Mouse (Mus musculus) embryonic facial prominence, embryonic 11.5 days (tissue): ENCODE results near the gene Serpina1f. TPM values are rescaled to one million over a fixed set of nuclear protein-coding genes. Genes with fewer than 3 reads are reported as not detected.

ENCODE experiments used
- ATAC-seq: fragments of 200-750 bp; cut with Nextera tagmentation; replicated peaks from 2 replicates; pipeline ENCODE4 v1.8.0; 2017; ENCODE audit warnings: low read depth; ENCODE audit not compliant: insufficient number of reproducible peaks, low FRiP score, low TSS enrichment
- DNase-seq: peaks from one replicate; pipeline ENCODE4 v3.0.0-alpha.2; 2015; ENCODE audit warnings: low spot score
- H3K27ac ChIP-seq: fragments of 300-500 bp; sonication (generic); replicated peaks from 2 replicates; pipeline ENCODE4 v1.5.1; 2014; ENCODE audit warnings: mild to moderate bottlenecking, low read depth, low read length, control low read depth
- H3K27me3 ChIP-seq: fragments of 300-500 bp; sonication (generic); 2 replicates; pipeline ENCODE4 v1.6.1; 2014; ENCODE audit warnings: mild to moderate bottlenecking, low read length, moderate library complexity, mixed read lengths; ENCODE audit not compliant: control insufficient read depth, insufficient read depth
- H3K36me3 ChIP-seq: fragments of 300-500 bp; sonication (generic); replicated peaks from 2 replicates; pipeline ENCODE4 v1.6.1; 2014; ENCODE audit warnings: low read depth, mild to moderate bottlenecking, low read length, moderate library complexity, mixed read lengths; ENCODE audit not compliant: control insufficient read depth, insufficient read depth
- H3K4me1 ChIP-seq: fragments of 300-500 bp; sonication (generic); 2 replicates; pipeline ENCODE4 v1.6.1; 2014; ENCODE audit warnings: low read length, mixed read lengths; ENCODE audit not compliant: control insufficient read depth, insufficient read depth
- H3K4me2 ChIP-seq: fragments of 300-500 bp; sonication (generic); 2 replicates; pipeline ENCODE4 v1.6.1; 2014; ENCODE audit warnings: low read depth, mild to moderate bottlenecking, control low read depth, low read length, moderate library complexity
- H3K4me3 ChIP-seq: fragments of 300-500 bp; sonication (generic); 2 replicates; pipeline ENCODE4 v1.5.1; 2014; ENCODE audit warnings: low read depth, low read length, control low read depth
- H3K9ac ChIP-seq: fragments of 300-500 bp; sonication (generic); replicated peaks from 2 replicates; pipeline ENCODE4 v1.6.1; 2014; ENCODE audit warnings: mild to moderate bottlenecking, control low read depth, low read length
- H3K9me3 ChIP-seq: fragments of 300-500 bp; sonication (generic); replicated peaks from 2 replicates; pipeline ENCODE4 v1.6.1; 2016; ENCODE audit warnings: mild to moderate bottlenecking, low read length, inconsistent platforms, mixed read lengths; ENCODE audit not compliant: control insufficient read depth
- WGBS: fragments of 180-500 bp; shearing (Covaris S2); extraction: QIAGEN DNeasy Blood & Tissue Kit; methylation state at CpG from one replicate; pipeline ENCODE4 v1.1.7; 2014; 5-methylcytosine and 5-hydroxymethylcytosine counted together
- polyA plus RNA-seq: library from polyadenylated mRNA; unstranded; fragments of >200 nt; fragmentation: Nextera tagmentation; extraction: Ambion mirVana; gene quantifications from 2 replicates; pipeline ENCODE4 v1.2.1, GENCODE M21; 2014

The Serpina1f gene
- polyA plus RNA-seq, 1 experiment from 2014 or later, result not detected

DNA sequence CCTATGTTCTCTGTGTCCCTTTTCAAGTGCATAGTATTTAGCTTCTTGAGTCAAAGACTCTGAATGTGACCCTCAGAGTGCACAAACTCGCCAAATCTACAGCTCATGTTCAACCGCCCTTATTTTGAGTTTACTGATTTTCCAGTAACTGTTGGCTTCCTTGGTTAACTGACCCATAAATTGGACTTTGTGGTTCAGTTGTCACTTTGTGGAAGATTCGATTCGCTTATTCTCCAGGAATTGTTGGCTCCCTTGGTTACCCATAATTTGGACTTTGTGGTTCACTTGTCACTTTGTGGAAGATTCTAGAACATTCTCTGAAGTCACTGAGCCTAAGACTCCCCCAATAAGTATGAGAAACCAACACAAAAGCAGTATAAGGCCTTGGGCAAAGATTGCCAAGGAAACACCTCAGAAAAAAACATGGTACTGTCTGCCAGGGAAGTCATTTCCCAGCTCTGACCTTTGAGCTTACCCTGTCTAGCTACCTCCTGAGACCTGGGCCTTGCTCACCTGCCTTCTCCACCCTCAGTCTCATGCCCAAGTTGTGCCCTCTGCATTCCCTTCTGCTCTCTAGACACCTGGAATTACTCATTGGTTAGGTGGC lies 4.9 kb upstream of the Serpina1f start:
- Histone ChIP-seq H3K27me3 (no peaks in the 10 kb centered on the region), H3K4me1 (no peaks in the 10 kb centered on the region), H3K9ac (no peak overlapping the region), H3K4me3 (no peak overlapping the region), H3K27ac (no peak overlapping the region), H3K4me2 (no peak overlapping the region), H3K36me3 (no peaks in the 10 kb centered on the region), H3K9me3 (no peaks in the 10 kb centered on the region)
- no peak for ATAC-seq
- no peak for DNase-seq
- WGBS, result 85% methylated on average over 4 of the region's 4 CpGs

DNA sequence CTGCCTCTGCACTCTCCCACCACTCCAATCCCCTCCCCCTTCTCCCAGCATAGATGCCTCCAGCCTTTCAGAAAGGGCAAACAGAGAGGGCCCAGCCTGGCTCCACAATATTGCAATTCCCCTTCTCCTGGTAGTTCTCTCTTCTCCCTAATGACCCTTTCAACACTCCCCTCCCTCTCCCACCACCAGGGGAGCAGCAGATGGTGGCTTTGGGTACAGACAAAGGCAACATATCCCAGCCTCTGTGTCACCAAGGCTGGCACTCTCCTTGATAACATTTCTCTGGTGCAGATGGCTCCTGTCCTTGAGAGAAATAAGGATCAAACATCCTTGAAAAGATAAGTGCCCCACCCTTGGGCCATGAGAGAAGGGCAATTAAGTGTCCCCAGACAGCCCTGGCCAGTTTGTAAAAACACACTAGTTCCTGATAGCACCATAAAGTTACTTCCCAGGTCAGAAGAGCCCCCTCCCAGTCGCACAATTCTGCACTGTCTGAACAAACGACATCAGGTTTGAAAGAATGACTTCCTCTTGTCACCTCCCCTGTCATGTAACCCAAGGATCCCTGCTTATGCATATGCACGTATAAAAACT lies 7.0 kb downstream of the Serpina1f start:
- no peak for DNase-seq
- 57% methylated on average over 3 of the region's 3 CpGs for WGBS

DNA sequence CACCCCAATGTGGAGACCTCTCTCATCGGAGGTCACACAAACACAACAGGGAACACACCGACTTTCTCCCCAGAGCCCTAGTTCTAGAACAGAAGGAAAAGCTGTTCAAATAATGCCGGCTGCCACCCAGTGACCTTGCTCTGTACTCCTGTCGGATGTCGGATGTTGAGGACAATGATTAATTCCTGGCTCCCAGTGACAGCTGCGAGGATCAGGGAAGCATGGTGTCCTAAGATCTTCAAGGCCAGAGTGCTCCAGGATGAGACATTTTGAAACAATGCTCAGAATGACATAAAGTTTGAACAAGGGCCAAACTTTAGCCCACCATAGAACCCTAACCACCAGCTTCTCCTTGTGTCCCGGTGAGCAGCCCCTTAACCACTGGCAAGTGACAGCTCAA lies 8.3 kb downstream of the Serpina1f start:
- no peaks in the 10 kb centered on the region for H3K9me3 ChIP-seq
- no peaks in the 10 kb centered on the region for H3K27me3 ChIP-seq
- no peak for DNase-seq
- WGBS, result 63% methylated on average over 7 of the region's 7 CpGs
- no peaks in the 10 kb centered on the region for H3K36me3 ChIP-seq
- no peak for ATAC-seq
- no peak overlapping the region for H3K4me2 ChIP-seq
- H3K9ac ChIP-seq, result no peak overlapping the region
- no peaks in the 10 kb centered on the region for H3K4me1 ChIP-seq
- H3K4me3 ChIP-seq, result no peak overlapping the region
- H3K27ac ChIP-seq, result no peak overlapping the region

More for the DNA sequence above, 7.0 kb downstream of the Serpina1f start:
- Histone ChIP-seq H3K9me3 (no peaks in the 10 kb centered on the region), H3K27ac (no peak overlapping the region), H3K9ac (no peak overlapping the region), H3K27me3 (no peaks in the 10 kb centered on the region), H3K4me1 (no peaks in the 10 kb centered on the region), H3K4me3 (no peak overlapping the region), H3K4me2 (no peak overlapping the region), H3K36me3 (no peaks in the 10 kb centered on the region)
- 0 out of 2 replicates have a peak, but pooled peaks have one; percentile 34 for ATAC-seq

DNA sequence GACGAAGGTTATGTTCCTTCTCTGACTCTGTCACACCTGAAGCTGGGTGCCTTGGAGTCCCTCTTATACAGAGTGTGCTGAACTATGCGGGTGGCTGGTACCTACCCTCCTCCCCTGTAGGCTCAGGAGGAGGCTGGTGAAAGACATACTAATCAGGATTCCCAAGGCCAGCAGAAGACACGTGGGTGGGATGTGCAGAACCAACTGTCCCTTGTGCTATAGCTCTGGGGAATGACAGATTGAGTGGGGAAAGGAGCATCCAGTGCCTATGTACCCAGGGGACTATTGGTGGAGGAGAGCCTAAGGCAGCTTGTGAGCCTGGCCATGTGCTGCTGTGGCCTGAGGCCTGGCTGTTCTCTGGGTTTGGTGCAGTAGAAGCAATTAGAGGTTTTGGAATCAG lies 9.3 kb downstream of the Serpina1f start:
- no peaks in the 10 kb centered on the region for H3K27me3 ChIP-seq
- WGBS, result 79% methylated on average over 3 of the region's 3 CpGs
- DNase-seq, result no peak
- H3K9me3 ChIP-seq, result no peaks in the 10 kb centered on the region
- H3K9ac ChIP-seq, result no peak overlapping the region
- ATAC-seq, result no peak
- H3K4me1 ChIP-seq, result no peaks in the 10 kb centered on the region
- no peak overlapping the region for H3K4me3 ChIP-seq
- H3K4me2 ChIP-seq, result no peak overlapping the region
- H3K27ac ChIP-seq, result no peak overlapping the region
- H3K36me3 ChIP-seq, result no peaks in the 10 kb centered on the region

DNA sequence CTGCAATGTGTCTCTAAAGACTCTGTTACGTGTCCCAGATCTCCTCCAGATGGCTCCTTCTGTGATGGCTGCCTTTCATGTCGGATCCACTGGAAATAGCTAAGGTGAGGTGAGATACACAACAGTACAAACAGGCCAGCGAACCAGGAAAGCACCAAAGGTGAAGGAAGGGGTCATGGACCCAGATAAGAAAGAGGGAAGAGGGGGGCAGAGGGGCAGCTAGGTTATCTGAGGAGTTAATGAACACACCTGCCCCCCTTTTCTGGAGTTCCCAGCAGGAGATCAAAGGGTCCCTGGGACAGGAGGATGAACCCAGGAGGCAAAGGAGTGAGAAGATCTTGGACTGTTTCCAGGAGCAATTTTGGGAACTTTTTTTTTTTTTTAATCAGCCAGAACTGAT lies 9.9 kb downstream of the Serpina1f start:
- WGBS, result 85% methylated on average over 3 of the region's 3 CpGs
- no peak overlapping the region for H3K27ac ChIP-seq
- no peaks in the 10 kb centered on the region for H3K4me1 ChIP-seq
- no peak overlapping the region for H3K4me3 ChIP-seq
- no peaks in the 10 kb centered on the region for H3K27me3 ChIP-seq
- no peak overlapping the region for H3K9ac ChIP-seq
- DNase-seq, result no peak
- no peak for ATAC-seq
- H3K4me2 ChIP-seq, result no peak overlapping the region
- H3K36me3 ChIP-seq, result no peaks in the 10 kb centered on the region
- H3K9me3 ChIP-seq, result no peaks in the 10 kb centered on the region

DNA sequence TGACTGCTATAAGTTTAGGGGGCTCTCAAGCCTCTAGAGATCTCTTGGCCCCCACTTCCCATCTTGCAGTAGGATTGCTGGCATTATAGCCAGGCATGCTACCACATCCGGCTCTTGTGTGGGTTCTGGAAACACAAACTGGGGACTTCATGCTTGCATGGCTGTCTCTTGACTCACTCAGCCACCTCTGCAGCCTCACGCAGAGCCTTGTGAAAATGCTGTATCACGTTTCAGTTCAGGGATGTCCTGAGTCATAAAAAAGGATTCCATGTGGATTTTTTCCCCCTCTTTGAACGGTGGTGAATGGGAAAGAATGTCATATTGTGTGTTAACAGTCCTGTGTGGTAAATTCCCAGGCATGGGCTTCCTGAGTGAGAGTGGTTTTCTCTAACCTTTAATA lies 11.6 kb downstream of the Serpina1f start:
- no peak for ATAC-seq
- no peak overlapping the region for H3K4me2 ChIP-seq
- H3K4me3 ChIP-seq, result no peak overlapping the region
- no peaks in the 10 kb centered on the region for H3K9me3 ChIP-seq
- no peak overlapping the region for H3K9ac ChIP-seq
- H3K27me3 ChIP-seq, result no peaks in the 10 kb centered on the region
- DNase-seq, result no peak
- WGBS, result 61% methylated on average over 4 of the region's 4 CpGs
- no peaks in the 10 kb centered on the region for H3K4me1 ChIP-seq
- H3K36me3 ChIP-seq, result no peaks in the 10 kb centered on the region
- H3K27ac ChIP-seq, result no peak overlapping the region

DNA sequence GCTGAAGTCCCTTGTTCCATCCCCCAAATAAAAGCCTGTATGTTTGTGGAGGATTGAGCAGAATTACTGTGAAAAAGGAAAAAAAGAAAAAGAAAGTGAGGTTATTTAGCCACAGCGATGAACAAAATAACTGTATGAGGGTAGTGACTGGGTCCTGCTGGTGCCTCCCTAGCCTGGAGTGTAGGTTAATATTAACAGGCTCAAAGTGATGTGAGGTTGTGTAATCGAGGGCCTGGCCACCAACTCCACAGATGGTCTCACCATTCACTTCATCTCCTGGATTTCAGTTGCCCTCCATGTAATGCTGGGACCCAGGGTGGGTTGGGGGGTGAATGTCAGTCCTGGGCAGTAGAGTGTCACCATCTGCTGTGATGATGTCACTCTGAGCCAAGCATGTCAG lies 13.6 kb downstream of the Serpina1f start:
- Histone ChIP-seq H3K9me3 (no peaks in the 10 kb centered on the region), H3K27ac (no peak overlapping the region), H3K9ac (no peak overlapping the region), H3K4me3 (no peak overlapping the region), H3K27me3 (no peaks in the 10 kb centered on the region), H3K36me3 (no peaks in the 10 kb centered on the region), H3K4me2 (no peak overlapping the region), H3K4me1 (no peaks in the 10 kb centered on the region)
- 79% methylated on average over 2 of the region's 2 CpGs for WGBS
- DNase-seq (no peak), ATAC-seq (no peak)

DNA sequence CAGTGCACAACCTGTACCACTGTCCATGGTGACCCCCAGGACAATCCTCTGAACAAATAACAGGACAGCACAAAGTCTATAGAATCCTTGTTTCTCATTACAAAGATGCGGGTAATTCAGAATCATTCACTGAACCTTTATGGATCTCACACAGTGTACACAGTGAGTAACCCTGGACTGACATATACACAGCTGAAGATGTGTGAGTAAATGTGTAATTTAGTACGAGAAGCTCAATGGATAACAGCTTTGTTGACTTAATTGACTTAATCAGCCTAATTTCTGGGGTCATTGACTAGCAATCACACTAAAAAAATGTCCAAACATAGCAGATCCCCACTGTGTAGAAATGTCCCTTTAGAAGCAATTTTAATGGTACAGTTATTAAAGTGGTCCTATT lies 14.2 kb downstream of the Serpina1f start:
- ATAC-seq (no peak), DNase-seq (no peak)
- Histone ChIP-seq H3K36me3 (no peaks in the 10 kb centered on the region), H3K27me3 (no peaks in the 10 kb centered on the region), H3K9me3 (no peaks in the 10 kb centered on the region), H3K4me3 (no peak overlapping the region), H3K4me2 (no peak overlapping the region), H3K4me1 (no peaks in the 10 kb centered on the region), H3K27ac (no peak overlapping the region), H3K9ac (no peak overlapping the region)
- 71% methylated on average over 2 of the region's 2 CpGs for whole genome bisulfite sequencing
